Mouse (Mus musculus) erythroid progenitor cell, adult 5-6 weeks (primary cell): ENCODE measurements at regions not wholly inside any gene's neighbourhood (a gene's known extent, or its start where the extent isn't known, plus 50 kb on each side); places are given as distances from the start of the nearest gene placed in this dataset.

Experiments used
- ATAC-seq: replicated peaks from 2 replicates; pipeline ENCODE4 v1.8.0; 2016; ENCODE audit warnings: moderate number of reproducible peaks, mild to moderate bottlenecking, moderate TSS enrichment, inconsistent platforms; ENCODE audit not compliant: poor library complexity, low FRiP score, severe bottlenecking

DNA sequence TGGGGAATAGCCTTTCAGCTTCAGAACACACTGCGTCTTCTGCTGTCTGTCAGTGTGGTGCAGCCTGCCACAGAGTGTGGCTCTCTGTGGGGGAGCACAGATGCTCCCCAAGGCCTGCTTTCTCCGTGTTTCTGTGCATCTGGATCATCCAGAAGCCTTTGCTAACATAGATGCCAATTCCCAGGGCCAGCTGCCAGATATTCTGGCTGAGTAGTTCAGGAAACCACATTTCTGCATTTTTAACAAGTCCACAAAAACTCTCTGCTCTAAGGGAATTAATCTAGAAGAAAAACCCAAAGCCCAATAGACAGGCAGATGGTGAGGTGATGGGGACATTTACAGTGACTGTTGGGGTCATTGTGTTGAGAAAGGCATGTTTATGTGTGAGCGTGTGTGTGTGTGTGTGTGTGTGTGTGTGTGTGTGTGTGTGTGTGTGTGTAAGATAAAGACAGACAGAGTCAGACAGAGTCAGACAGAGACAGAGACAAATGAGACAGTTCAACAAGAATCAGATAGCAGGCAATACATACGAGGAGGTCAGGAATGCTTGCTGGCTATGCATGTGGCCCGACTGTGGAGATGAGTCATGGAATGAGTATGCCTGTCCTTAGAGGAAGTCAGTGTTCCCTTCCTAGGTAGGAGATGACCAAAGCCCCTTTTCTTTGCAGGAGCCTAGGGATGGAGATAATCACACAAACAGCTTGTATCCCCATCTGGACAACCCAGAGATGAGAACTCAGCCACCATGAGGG, 176.3 kb upstream of the Spaca1 start:
- ATAC-seq, result no peak

DNA sequence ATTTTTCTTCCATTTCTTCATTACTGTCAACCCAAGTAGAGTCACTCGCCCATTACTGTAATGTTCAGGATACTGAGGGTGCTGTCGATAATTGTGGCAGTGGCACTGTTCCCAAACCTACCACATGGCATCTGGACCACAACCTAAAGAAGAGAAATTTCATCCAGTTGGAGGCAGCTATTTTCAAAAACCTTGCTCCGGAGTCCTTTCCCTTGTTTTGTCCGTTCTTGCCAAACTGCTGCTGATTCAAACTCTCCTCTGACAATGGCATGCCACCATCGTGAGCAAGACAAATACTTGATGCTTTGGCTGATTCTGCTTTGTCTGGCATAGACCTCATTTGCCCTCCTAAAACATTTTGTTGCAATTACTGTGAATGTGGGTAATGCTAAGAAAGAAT, 176.9 kb upstream of the Spaca1 start:
- no peak for ATAC-seq

DNA sequence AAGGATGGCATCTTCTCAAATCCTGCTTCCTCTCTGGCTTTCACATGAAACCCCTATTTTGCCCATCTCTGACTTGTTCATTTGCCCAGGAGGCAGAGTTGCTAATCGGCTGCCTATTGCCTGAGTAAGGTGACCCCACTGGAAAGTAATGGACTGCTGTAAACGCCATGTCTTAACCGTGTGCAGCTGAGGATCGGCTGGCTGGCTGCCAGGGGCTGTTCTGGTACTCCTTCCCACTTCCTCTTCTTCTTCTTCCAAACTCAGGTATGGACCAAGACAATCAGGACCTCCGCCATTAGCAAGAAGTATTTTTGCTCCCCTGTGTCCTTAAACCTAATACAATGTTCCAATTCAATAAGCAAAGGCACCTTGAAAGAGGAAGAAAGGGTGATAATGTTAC, 177.6 kb upstream of the Spaca1 start:
- no peak for ATAC-seq

DNA sequence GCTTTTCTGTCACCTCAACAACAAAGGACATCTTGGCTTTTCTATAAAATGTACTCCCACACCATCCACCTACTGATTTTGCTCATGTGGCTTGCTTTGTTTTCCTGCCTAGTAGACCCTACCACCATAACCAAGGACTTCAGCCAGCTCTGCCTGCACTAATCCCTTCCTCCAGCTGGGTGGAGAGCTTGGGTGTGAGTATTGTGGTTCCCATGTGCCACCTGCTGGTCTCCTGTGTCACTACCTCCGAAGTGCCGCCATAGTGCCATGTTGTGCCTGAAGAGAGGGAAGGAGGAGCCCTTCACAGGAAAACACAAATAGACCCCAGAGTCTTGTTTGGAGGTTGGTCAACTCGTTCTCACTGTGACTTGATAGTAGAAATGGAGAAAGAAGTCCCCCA, 181.3 kb upstream of the Spaca1 start:
- no peak for ATAC-seq

DNA sequence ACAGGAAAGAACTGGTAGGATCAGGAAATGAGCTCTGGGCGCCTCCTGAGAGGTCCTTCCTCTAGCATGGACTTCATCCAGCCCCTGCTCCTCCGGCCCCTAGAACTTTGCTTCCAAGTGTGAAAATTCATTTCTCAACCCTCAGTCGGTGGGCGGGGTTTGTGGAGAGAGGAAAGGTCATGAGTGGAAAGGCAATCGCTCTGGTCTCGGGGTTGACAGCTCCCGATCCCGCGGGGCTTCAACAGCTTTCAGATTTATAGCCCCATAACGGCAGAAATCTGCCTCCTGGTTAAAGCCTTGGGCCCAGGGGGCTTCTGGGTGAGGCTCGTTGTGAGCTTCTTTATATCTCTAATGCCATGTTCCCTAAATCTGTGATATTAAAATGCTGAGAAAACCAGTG, 184.2 kb upstream of the Spaca1 start:
- ATAC-seq, result no peak

DNA sequence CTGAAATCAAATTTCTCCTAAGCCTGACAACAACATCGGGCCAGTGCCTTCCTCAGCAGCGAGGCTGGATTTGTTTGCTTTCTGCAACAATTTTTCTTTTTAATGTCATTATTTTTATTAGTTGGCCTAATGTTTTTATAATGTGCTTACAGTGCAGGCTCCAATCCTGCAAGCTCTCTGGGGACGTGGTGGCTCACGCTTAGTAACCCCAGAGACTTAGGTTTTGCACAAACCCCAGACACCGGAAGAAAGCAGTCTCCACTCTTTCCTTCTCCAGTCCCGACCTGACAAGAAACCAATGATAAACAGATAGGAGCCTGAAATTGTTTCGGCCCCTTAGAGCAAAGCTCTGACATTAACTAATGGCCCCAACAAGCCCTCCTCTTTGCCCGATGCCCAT, 184.7 kb upstream of the Spaca1 start:
- no peak for ATAC-seq

DNA sequence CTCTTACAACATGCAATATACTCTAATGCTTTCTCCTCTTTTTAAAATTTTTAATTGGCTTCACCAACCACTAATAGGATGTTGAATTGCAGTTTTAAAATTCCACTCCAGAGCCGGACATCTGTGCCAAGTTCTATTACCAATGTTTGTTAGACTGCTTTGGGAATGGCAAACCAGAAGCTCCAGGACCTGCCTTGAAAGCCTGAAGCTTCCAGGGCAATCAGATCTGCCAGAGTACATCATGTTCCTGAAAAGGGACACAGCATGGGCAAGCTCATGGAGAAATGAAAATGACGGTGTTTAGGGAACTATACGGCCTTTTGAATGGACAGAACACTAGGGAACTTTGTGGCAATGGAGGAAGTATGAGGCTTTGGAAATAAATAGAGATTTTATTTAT, 187.8 kb upstream of the Spaca1 start:
- no peak for ATAC-seq

DNA sequence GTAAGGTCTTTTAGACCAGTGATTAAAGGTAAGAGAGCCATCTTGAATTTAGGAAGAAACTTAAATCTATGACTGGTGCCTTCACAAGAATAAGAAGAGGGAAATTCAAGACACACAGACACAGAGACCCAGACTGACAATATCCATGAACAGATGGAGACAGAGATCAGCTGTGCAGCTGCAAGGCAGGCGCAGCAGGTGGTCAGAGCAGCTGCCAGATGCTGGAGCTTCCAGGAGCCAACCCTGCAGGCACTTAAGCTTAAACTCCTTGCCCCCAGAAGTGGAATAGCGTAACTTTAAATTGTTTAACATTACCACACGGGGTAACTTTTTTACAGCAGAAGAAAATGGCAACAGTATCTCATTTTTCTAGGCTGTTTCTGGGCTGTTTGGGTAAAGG, 189.6 kb upstream of the Spaca1 start:
- ATAC-seq, result no peak

DNA sequence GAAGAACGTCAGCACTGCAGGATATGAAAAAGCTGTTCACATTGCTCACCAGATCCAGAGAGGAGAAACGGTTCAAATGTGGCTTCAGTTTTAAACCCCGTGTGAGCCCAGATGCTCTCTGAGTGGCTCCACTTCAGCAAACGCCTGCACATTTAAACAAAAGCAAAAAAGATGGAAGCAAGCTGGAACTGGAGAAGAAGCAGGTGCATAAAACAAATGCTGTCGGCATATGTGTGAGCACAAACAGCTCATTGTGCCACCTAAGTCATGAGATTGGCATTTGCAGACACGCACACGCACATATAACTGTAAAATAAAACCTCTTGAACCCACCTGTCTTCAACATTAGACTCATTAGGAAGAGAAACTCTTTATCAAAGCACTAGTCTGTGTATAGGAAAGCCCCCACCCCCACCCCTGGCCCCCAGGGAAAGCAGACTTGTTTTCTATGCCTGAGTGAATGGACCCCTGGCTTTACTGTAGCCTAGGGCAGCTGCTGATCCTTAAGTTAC, 191.1 kb upstream of the Spaca1 start:
- no peak for ATAC-seq

DNA sequence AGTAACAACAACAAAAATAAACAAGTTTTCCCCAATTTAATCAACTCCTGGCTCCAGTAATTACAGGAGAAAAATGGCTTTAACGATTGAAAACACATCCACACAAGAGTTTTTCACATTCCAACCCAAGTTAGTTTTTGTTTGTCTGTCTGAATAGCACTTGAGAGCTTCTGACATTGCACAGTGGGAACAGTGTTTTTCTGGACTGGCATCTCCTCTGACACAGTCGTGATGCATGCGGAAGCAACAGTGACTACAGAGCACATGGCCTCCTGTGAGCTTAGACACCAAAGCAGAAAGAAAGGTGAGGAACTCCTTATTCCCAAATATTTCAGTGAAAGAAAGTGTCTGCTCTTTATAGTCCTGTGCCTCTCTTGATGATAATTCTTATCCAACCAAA, 191.7 kb upstream of the Spaca1 start:
- no peak for ATAC-seq

DNA sequence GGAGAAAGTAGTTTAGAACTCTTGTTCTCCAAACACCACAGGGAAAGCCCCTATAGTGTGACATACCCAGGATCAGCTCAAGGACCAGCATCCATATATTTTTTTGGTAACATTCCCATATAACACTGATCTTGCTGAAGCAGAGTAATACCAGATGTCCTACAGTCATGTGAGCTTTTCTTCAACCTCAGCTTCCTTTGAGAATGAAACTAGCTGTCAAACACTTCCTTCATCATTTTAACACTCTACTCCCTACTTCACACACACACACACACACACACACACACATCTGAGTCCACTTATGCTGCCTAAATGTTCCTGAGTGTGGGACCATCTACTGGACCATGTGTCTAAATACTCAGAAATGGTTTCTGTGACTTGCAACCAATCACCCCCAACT, 209.5 kb upstream of the Spaca1 start:
- no peak for ATAC-seq

DNA sequence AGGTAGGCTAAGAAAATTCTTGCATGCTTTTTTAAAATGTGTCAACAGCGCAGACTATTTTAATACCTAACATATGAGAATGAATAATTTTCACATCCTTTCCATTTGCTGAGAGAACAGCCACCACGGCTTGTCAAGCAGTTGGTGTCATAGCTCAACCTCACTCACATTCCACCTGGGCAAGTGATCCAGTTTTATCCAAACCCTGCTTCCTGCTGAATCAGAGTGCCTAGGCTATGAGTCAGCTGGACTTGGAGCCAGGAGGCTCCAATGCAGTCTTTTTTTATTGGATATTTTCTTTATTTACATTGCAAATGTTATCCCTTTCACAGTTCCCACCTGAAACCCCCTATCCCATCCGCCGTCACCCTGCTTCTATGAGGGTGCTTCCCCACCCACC, 210.5 kb upstream of the Spaca1 start:
- no peak for ATAC-seq

DNA sequence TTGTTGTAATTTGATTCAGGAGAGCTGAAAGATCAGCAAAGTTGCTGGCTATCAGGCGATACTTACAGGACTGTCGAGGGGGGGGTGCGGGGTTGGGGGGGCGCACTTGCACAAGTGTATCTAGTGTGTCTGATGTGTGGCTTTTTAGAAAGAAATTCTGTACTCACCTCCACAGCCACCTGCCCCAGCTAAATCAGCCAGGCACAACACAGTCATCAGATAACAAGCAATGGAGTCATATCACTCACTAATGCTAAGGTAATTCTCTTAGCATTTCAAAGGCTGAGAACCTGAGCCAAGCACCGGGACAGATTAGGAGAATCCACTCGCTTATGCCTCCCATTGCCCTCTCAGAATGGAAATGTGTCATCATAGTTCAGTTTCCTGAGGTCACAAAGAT, 211.8 kb upstream of the Spaca1 start:
- ATAC-seq, result no peak

DNA sequence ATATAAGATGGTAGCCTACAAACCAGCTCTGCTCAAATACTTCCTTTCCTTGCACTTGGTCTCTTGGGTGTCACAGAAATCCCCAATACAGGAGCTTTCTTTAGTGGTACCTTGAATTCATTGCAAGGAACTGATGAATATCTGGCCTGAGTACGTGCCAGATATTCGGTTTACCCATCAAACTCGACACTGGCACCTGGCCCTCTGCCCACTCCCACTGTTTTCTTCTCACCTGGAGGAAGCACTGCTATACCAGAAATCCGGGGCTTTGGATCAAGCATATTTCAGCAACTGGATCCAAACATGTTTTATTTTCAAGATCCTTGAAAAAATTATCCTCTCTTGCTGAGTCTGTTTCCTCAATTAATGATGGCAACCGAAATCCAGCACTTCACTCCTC, 214.4 kb upstream of the Spaca1 start:
- no peak for ATAC-seq

DNA sequence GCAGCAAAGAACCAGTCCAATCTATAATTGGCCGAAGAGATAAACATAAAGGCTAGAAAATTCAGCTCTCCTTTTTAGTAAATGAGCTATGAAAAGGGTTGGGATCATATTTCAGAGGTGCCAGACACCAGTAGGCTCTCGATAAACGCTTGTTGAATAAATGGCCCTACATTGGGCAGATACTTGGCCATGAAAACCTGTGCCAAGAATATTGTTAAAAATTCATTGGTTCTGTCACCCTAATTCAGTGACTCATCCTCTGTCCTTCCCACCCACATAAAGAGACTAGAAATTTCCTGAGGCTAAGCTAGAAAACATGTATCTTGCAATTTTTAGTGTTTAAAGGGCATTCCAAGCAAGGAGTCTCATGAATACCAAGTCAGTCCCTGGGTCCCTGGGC, 224.3 kb upstream of the Spaca1 start:
- ATAC-seq, result no peak

DNA sequence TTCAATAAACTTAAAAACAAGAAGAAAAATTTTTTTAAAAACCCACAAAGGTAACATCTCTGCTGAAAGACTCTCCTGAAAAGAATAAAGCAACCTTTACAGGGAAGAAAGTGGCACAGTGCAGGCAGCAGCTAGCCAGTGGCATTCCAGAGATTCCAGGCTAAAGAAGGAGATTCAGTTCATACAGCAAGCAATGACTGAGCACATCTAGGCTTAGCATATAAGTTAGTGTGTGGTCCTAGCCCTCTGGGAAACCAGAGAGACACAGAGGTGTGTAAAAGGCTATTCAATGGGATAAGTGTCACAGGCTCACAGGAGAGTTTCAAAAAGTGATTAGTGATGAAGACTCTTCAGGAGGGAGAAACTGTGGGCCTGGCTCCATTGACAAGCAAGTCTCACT, 225.4 kb upstream of the Spaca1 start:
- ATAC-seq, result no peak

DNA sequence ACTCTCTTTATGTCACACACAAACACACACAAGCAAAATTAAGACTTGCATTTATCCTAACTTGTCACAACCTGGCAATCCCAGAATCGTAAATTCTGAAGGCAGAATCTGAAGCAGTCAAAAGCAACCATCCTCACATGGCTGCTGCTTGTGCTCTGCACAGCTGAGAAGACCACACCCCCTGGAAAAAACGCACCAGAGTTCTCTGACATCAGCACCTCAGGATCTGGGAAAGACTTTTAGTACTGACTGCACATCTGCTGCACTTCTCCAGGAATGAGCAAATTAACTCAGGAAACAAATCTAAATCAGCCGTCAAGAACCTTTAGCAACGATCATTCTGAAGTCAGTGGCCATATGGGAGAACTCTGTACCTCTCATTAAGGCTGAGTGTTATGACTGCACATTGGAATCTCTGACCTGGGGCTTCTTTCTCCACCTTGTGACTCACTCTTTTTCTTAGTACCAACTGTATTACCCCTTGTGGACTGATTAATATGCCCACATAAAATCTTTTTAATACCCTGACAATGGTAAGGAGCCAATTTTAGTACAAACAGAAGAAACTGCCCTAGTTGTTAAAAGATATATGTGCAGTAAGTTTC, 248.1 kb upstream of the Akirin2 start:
- no peak for ATAC-seq

DNA sequence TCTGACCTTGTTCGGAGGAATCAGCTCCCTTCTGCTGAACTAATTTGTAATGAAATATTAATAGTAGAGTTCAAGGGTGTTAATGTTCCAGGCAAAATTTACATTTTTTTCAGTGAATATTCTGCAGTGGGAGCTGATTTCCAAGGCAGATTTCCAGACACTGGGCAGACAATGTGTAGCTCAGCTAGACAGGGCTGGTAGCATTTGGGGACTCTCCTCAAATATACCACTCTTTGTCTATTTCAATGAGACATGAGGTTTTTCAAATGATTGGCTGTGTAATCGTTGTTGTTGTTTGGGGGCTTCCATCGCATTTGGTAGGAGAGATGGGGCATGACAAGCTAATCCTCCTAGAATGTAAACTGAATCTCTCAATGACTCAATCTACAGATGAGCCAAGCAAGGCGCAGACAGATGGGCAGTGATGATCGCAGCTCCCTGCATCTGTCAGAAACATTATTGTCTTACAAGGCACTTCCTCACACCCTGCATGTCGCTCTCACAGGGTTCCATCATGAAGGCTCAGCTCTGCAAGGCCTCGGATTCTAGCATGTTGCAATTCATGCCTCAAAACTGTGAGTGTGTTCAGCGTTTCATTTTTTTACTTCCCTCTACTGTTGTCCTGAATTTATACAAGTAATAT, 241.7 kb upstream of the Akirin2 start:
- no peak for ATAC-seq

DNA sequence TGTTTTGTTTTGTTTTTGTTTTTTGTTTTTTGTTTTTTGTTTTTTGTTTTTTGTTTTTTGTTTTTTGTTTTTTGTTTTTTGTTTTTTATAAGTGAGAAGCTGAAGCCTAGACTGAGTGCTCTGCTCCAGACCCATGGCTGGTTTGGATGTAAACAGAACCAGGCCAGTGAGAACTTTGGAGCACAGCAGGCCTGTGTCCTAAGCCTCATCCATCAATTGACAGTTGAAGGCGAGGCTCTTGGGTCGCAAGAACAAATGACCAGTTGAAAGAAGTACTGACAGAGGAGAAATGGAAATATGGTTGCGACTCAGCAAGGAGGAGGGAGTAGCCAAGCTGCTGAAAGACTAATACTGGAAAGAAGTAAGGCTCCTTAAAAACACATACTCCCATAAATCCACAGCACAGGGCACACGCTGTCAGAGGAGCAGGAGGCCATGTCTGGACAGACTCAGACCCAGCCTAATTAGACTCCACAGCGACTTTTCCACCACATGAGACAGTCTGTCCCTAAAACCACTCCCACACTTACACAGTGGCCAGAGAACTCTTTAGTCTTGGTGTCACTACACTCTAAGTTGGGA, 240.6 kb upstream of the Akirin2 start:
- ATAC-seq, result no peak

DNA sequence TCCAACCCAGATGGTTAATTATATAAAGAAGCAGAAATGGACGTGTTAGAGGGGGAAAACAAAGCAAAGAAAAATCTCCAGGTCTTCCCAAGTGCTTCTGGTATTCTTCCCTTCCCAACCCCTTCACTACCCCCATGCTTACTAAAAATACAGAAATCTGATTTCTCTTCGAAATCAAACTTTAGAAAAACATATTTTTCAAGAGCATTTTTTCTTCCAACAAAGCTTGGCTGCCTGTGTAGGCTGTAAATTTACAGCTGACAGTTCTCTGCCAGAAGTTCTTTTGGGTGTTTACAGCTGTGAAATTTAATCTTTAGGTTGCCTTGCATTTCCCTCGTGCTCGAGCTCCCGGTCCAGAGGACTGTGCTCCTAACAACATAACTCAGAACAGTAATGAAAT, 234.9 kb upstream of the Akirin2 start:
- ATAC-seq, result no peak

DNA sequence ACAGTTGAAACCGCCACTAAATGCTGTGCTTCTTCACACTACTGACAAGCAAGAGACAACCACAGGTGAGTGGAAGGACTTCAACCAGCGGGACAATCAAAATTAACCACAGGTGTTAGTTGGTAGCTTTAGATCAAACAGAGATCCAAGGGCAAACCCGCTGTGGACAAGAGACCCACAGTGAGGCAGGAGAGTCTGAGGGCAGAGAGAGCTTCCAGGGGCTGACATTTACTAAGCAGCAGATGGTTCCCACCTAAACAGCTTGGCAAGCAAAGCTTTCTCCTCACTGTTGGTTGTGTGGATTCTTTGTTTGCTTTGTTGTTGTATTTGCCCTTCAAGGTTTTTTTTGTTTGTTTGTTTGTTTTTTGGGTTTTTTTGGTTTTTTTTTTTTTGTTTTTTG, 227.9 kb upstream of the Akirin2 start:
- no peak for ATAC-seq
